Mouse (Mus musculus): ENCODE data around the gene N6amt1. TPM values are rescaled to one million over a fixed set of nuclear protein-coding genes. Genes with fewer than 3 reads are reported as not detected.

The N6amt1 gene
- total RNA-seq, 2 experiments from 2014 or later = 25.4 to 27.2 TPM

GRCm38 (mm10) chr16:87382996-87383395 lies 29.0 kb downstream of the N6amt1 start:
- intact Hi-C loops (cut with DNase I) = no loop called here
- DNase-seq = no peak

GRCm38 (mm10) chr16:87384366-87384765 lies 30.4 kb downstream of the N6amt1 start:
- intact Hi-C loops (cut with DNase I) = no loop called here
- DNase-seq = no peak

- intact Hi-C loops (cut with DNase I) = no loop called here
- no peak for DNase-seq
Observed at GRCm38 (mm10) chr16:87387444-87387977, 33.5 kb downstream of the N6amt1 start.

- intact Hi-C loops (cut with DNase I) = loop anchor here (5.0 to 10.0 kb wide), 4 partner anchors 37 to 1587 kb away; no protein-coding TSS in a partner anchor
- DNase-seq = peak; percentile 78
Observed at GRCm38 (mm10) chr16:87393813-87394548, 40.0 kb downstream of the N6amt1 start.

GRCm38 (mm10) chr16:87405001-87405400 lies 51.0 kb downstream of the N6amt1 start:
- intact Hi-C loops (cut with DNase I) = no loop called here
- DNase-seq = peak; percentile 4 to 12

Other genes starting within 250 kb of the N6amt1 start
- 10 to 100 TPM; 25.9 to 26.5 TPM for gene Ltn1, start 78.4 kb downstream of the N6amt1 start, total RNA-seq (2021)
- gene Rwdd2b, start 86.4 kb downstream of the N6amt1 start, total RNA-seq (2021) = 1 to 10 TPM; 7.4 to 8.0 TPM
- 10 to 100 TPM; 48.1 to 52.6 TPM for gene Usp16, start 100.5 kb downstream of the N6amt1 start, total RNA-seq (2021)
- gene Cct8, start 141.7 kb downstream of the N6amt1 start, total RNA-seq (2021) = 100 to 1,000 TPM; 177 to 194 TPM
- gene Map3k7cl, start 199.1 kb downstream of the N6amt1 start, total RNA-seq (2021) = 1 to 10 TPM; 5.6 to 7.4 TPM